Mouse (Mus musculus): ENCODE data around the gene Cenpa. TPM values are rescaled to one million over a fixed set of nuclear protein-coding genes. Genes with fewer than 3 reads are reported as not detected.

The Cenpa gene
- polyA plus RNA-seq, 1 experiment from 2014 or later: 264 TPM

GRCm38 (mm10) chr5:30624311-30624710 is 42.3 kb upstream of the Cenpa start:
- H3K9me3 ChIP-seq (replicated peaks): no peaks in the 10 kb centered on the region

GRCm38 (mm10) chr5:30624908-30625307 is 41.7 kb upstream of the Cenpa start:
- Histone ChIP-seq H3K4me2 (no peak overlapping the region), H3K4me3 (no peak overlapping the region), H3K36me3 (no peaks in the 10 kb centered on the region), H3K9ac (no peak overlapping the region), H3K9me3 (replicated peaks) (no peaks in the 10 kb centered on the region), H3K27me3 (replicated peaks) (peaks cover 26% of the 10 kb centered on the region), H3K4me1 (replicated peaks) (peaks cover 46% of the 10 kb centered on the region), H3K27ac (ENCODE audit: poor library complexity, severe bottlenecking) (peak overlapping the region; percentile 3; the same call in 1 of the 2 replicates)
- 54% methylated on average over 4 of the region's 4 CpGs for WGBS
- ATAC-seq (ENCODE audit: insufficient number of reproducible peaks, low FRiP score): 0 out of 2 replicates have a peak, but pooled peaks have one; percentile 3

More at GRCm38 (mm10) chr5:30624311-30624710, 42.3 kb upstream of the Cenpa start:
- Histone ChIP-seq H3K27ac (ENCODE audit: poor library complexity, severe bottlenecking) (no peak overlapping the region), H3K9ac (no peak overlapping the region), H3K4me2 (no peak overlapping the region), H3K27me3 (replicated peaks) (peaks cover 26% of the 10 kb centered on the region), H3K4me1 (replicated peaks) (peaks cover 46% of the 10 kb centered on the region), H3K36me3 (no peaks in the 10 kb centered on the region), H3K4me3 (no peak overlapping the region)
- ATAC-seq (ENCODE audit: insufficient number of reproducible peaks, low FRiP score): no peak
- 41% methylated on average over 1 of the region's 1 CpGs for WGBS

- no peak overlapping the region for H3K9ac ChIP-seq
- peak overlapping the region; percentile 3; the same call in 1 of the 2 replicates for H3K27ac ChIP-seq (ENCODE audit: poor library complexity, severe bottlenecking)
- no peaks in the 10 kb centered on the region for H3K9me3 ChIP-seq (replicated peaks)
- H3K27me3 ChIP-seq (replicated peaks): peaks cover 26% of the 10 kb centered on the region
- no peak for ATAC-seq (ENCODE audit: insufficient number of reproducible peaks, low FRiP score)
- no peaks in the 10 kb centered on the region for H3K36me3 ChIP-seq
- no peak overlapping the region for H3K4me3 ChIP-seq
- no peak overlapping the region for H3K4me2 ChIP-seq
- peaks cover 50% of the 10 kb centered on the region for H3K4me1 ChIP-seq (replicated peaks)
- 64% methylated on average over 3 of the region's 3 CpGs for WGBS
Measured at GRCm38 (mm10) chr5:30625379-30625778, 41.2 kb upstream of the Cenpa start.

GRCm38 (mm10) chr5:30626331-30627105 is 40.1 kb upstream of the Cenpa start:
- Histone ChIP-seq H3K36me3 (no peaks in the 10 kb centered on the region), H3K4me1 (replicated peaks) (peaks cover 53% of the 10 kb centered on the region), H3K9ac (no peak overlapping the region), H3K9me3 (replicated peaks) (no peaks in the 10 kb centered on the region), H3K27ac (ENCODE audit: poor library complexity, severe bottlenecking) (0 out of 2 replicates have a peak overlapping the region, but pooled peaks have one; percentile 14), H3K4me3 (no peak overlapping the region), H3K4me2 (no peak overlapping the region), H3K27me3 (replicated peaks) (peaks cover 15% of the 10 kb centered on the region)
- ATAC-seq (ENCODE audit: insufficient number of reproducible peaks, low FRiP score): no peak
- WGBS: 74% methylated on average over 8 of the region's 8 CpGs

- no peak overlapping the region for H3K27ac ChIP-seq (ENCODE audit: poor library complexity, severe bottlenecking)
- ATAC-seq (ENCODE audit: insufficient number of reproducible peaks, low FRiP score): no peak
- 78% methylated on average over 3 of the region's 3 CpGs for WGBS
- no peak overlapping the region for H3K4me2 ChIP-seq
- H3K4me3 ChIP-seq: no peak overlapping the region
- H3K9me3 ChIP-seq (replicated peaks): no peaks in the 10 kb centered on the region
- no peaks in the 10 kb centered on the region for H3K36me3 ChIP-seq
- H3K27me3 ChIP-seq (replicated peaks): no peaks in the 10 kb centered on the region
- H3K9ac ChIP-seq: no peak overlapping the region
- peaks cover 43% of the 10 kb centered on the region for H3K4me1 ChIP-seq (replicated peaks)
Measured at GRCm38 (mm10) chr5:30628511-30628910, 38.1 kb upstream of the Cenpa start.

GRCm38 (mm10) chr5:30630401-30630800 is 36.2 kb upstream of the Cenpa start:
- Histone ChIP-seq H3K4me1 (replicated peaks) (peaks cover 32% of the 10 kb centered on the region), H3K4me3 (no peak overlapping the region), H3K4me2 (no peak overlapping the region), H3K27me3 (replicated peaks) (0 out of 2 replicates have a peak, but pooled peaks cover 12% of the 10 kb centered on the region), H3K36me3 (no peaks in the 10 kb centered on the region), H3K27ac (ENCODE audit: poor library complexity, severe bottlenecking) (no peak overlapping the region), H3K9ac (no peak overlapping the region), H3K9me3 (replicated peaks) (no peaks in the 10 kb centered on the region)
- no peak for ATAC-seq (ENCODE audit: insufficient number of reproducible peaks, low FRiP score)
- 53% methylated on average over 6 of the region's 6 CpGs for WGBS

- no peak for ATAC-seq (ENCODE audit: insufficient number of reproducible peaks, low FRiP score)
- Histone ChIP-seq H3K4me2 (no peak overlapping the region), H3K27ac (ENCODE audit: poor library complexity, severe bottlenecking) (no peak overlapping the region), H3K4me1 (replicated peaks) (peaks cover 22% of the 10 kb centered on the region), H3K9ac (no peak overlapping the region), H3K4me3 (no peak overlapping the region), H3K9me3 (replicated peaks) (no peaks in the 10 kb centered on the region), H3K27me3 (replicated peaks) (peaks cover 20% of the 10 kb centered on the region; the same call in 1 of the 2 replicates), H3K36me3 (no peaks in the 10 kb centered on the region)
- 57% methylated on average over 1 of the region's 1 CpGs for WGBS
Measured at GRCm38 (mm10) chr5:30632134-30632533, 34.4 kb upstream of the Cenpa start.

- peaks cover 20% of the 10 kb centered on the region; the same call in 1 of the 2 replicates for H3K27me3 ChIP-seq (replicated peaks)
- H3K36me3 ChIP-seq: no peaks in the 10 kb centered on the region
- no peak overlapping the region for H3K4me2 ChIP-seq
- 52% methylated on average over 7 of the region's 7 CpGs for whole genome bisulfite sequencing
- H3K27ac ChIP-seq (ENCODE audit: poor library complexity, severe bottlenecking): no peak overlapping the region
- no peaks in the 10 kb centered on the region for H3K9me3 ChIP-seq (replicated peaks)
- H3K9ac ChIP-seq: no peak overlapping the region
- no peak for ATAC-seq (ENCODE audit: insufficient number of reproducible peaks, low FRiP score)
- peaks cover 4% of the 10 kb centered on the region; the same call in 1 of the 2 replicates for H3K4me1 ChIP-seq (replicated peaks)
- H3K4me3 ChIP-seq: no peak overlapping the region
Measured at GRCm38 (mm10) chr5:30636994-30637393, 29.6 kb upstream of the Cenpa start.

GRCm38 (mm10) chr5:30638041-30638440 is 28.5 kb upstream of the Cenpa start:
- Histone ChIP-seq H3K9me3 (replicated peaks) (no peaks in the 10 kb centered on the region), H3K27ac (ENCODE audit: poor library complexity, severe bottlenecking) (no peak overlapping the region), H3K27me3 (replicated peaks) (peaks cover 20% of the 10 kb centered on the region; the same call in 1 of the 2 replicates), H3K9ac (no peak overlapping the region), H3K36me3 (no peaks in the 10 kb centered on the region), H3K4me1 (replicated peaks) (0 out of 2 replicates have a peak, but pooled peaks cover 2% of the 10 kb centered on the region), H3K4me2 (no peak overlapping the region), H3K4me3 (no peak overlapping the region)
- 1% methylated on average over 6 of the region's 6 CpGs for WGBS
- ATAC-seq (ENCODE audit: insufficient number of reproducible peaks, low FRiP score): no peak

- no peak overlapping the region for H3K4me2 ChIP-seq
- H3K9ac ChIP-seq: no peak overlapping the region
- H3K27ac ChIP-seq (ENCODE audit: poor library complexity, severe bottlenecking): peak overlapping the region; percentile 40; the same call in 1 of the 2 replicates
- ATAC-seq (ENCODE audit: insufficient number of reproducible peaks, low FRiP score): no peak
- no peaks in the 10 kb centered on the region for H3K27me3 ChIP-seq (replicated peaks)
- no peaks in the 10 kb centered on the region for H3K36me3 ChIP-seq
- H3K9me3 ChIP-seq (replicated peaks): no peaks in the 10 kb centered on the region
- H3K4me3 ChIP-seq: no peak overlapping the region
- H3K4me1 ChIP-seq (replicated peaks): peaks cover 28% of the 10 kb centered on the region
- 43% methylated on average over 5 of the region's 5 CpGs for WGBS
Measured at GRCm38 (mm10) chr5:30643477-30644179, 22.9 kb upstream of the Cenpa start.

GRCm38 (mm10) chr5:30646036-30646435 is 20.5 kb upstream of the Cenpa start:
- H3K27ac ChIP-seq (ENCODE audit: poor library complexity, severe bottlenecking): no peak overlapping the region
- no peak for ATAC-seq (ENCODE audit: insufficient number of reproducible peaks, low FRiP score)
- H3K4me1 ChIP-seq (replicated peaks): peaks cover 39% of the 10 kb centered on the region
- no peak overlapping the region for H3K4me3 ChIP-seq
- 70% methylated on average over 2 of the region's 2 CpGs for WGBS
- no peak overlapping the region for H3K4me2 ChIP-seq
- no peaks in the 10 kb centered on the region for H3K27me3 ChIP-seq (replicated peaks)
- H3K36me3 ChIP-seq: peaks cover 1% of the 10 kb centered on the region; the same call in 1 of the 2 replicates
- H3K9ac ChIP-seq: no peak overlapping the region
- no peaks in the 10 kb centered on the region for H3K9me3 ChIP-seq (replicated peaks)

Data from heart, embryonic 12.5 days (tissue).